Mouse (Mus musculus) intestine, embryonic 16.5 days (tissue): Measurements from ENCODE around the gene Srd5a1. TPM values are rescaled to one million over a fixed set of nuclear protein-coding genes. Genes with fewer than 3 reads are reported as not detected.
A peak's percentile ranks its signal among the peaks of the same experiment; 100 is the strongest.
"Not testable (repeated sequence)": the region's sequence is repeated elsewhere in the genome, so short reads cannot be mapped to it uniquely, and the experiment has no call there.

Experiments
- ATAC-seq: fragments of 200-750 bp; cut with Nextera tagmentation; 2 replicates; pipeline ENCODE4 v1.8.0; 2017; ENCODE audit warnings: moderate TSS enrichment, moderate library complexity
- H3K27ac ChIP-seq: fragments of 300-500 bp; sonication (generic); 2 replicates; pipeline ENCODE4 v1.5.1; 2014; ENCODE audit warnings: mild to moderate bottlenecking, low read length
- H3K27me3 ChIP-seq: fragments of 300-500 bp; sonication (generic); replicated peaks from 2 replicates; pipeline ENCODE4 v1.6.1; 2014; ENCODE audit warnings: low read length, control low read depth, mixed read lengths; ENCODE audit not compliant: control insufficient read depth, insufficient read depth
- H3K36me3 ChIP-seq: fragments of 300-500 bp; sonication (generic); 2 replicates; pipeline ENCODE4 v1.6.1; 2014; ENCODE audit warnings: low read length, control low read depth; ENCODE audit not compliant: control insufficient read depth, insufficient read depth
- H3K4me1 ChIP-seq: fragments of 300-500 bp; sonication (generic); 2 replicates; pipeline ENCODE4 v1.6.1; 2014; ENCODE audit warnings: low read length, control low read depth, mixed read lengths; ENCODE audit not compliant: control insufficient read depth, insufficient read depth
- H3K4me2 ChIP-seq: fragments of 300-500 bp; sonication (generic); 2 replicates; pipeline ENCODE4 v1.6.1; 2014; ENCODE audit warnings: low read depth, low read length, control low read depth
- H3K4me3 ChIP-seq: fragments of 300-500 bp; sonication (generic); 2 replicates; pipeline ENCODE4 v1.5.1; 2014; ENCODE audit warnings: mild to moderate bottlenecking, low read length
- H3K9ac ChIP-seq: fragments of 300-500 bp; sonication (generic); 2 replicates; pipeline ENCODE4 v1.6.1; 2014; ENCODE audit warnings: low read depth, low read length
- H3K9me3 ChIP-seq: fragments of 300-500 bp; sonication (generic); 2 replicates; pipeline ENCODE4 v1.6.1; 2016; ENCODE audit warnings: low read length, control low read depth; ENCODE audit not compliant: control insufficient read depth
- WGBS: fragments of 180-500 bp; shearing (Covaris S2); extraction: QIAGEN DNeasy Blood & Tissue Kit; methylation state at CpG from one replicate; pipeline ENCODE4 v1.1.7; 2014; 5-methylcytosine and 5-hydroxymethylcytosine counted together
- polyA plus RNA-seq: library from polyadenylated mRNA; unstranded; fragments of >200 nt; fragmentation: Nextera tagmentation; extraction: Ambion mirVana; gene quantifications from 2 replicates; pipeline ENCODE4 v1.2.1, GENCODE M21; 2015

Srd5a1 gene
- polyA plus RNA-seq, 1 experiment from 2014 or later: 18.1 TPM

GRCm38 (mm10) chr13:69587849-69588248 is 23.4 kb downstream of the Srd5a1 start:
- ATAC-seq: no peak
- Histone ChIP-seq H3K4me3 (no peak overlapping the region), H3K27ac (no peak overlapping the region), H3K4me2 (no peak overlapping the region), H3K27me3 (no peaks in the 10 kb centered on the region), H3K9me3 (no peaks in the 10 kb centered on the region), H3K4me1 (peaks cover 4% of the 10 kb centered on the region; the same call in 1 of the 2 replicates), H3K9ac (no peak overlapping the region), H3K36me3 (no peaks in the 10 kb centered on the region)
- WGBS: 41% methylated on average over 3 of the region's 3 CpGs

DNA sequence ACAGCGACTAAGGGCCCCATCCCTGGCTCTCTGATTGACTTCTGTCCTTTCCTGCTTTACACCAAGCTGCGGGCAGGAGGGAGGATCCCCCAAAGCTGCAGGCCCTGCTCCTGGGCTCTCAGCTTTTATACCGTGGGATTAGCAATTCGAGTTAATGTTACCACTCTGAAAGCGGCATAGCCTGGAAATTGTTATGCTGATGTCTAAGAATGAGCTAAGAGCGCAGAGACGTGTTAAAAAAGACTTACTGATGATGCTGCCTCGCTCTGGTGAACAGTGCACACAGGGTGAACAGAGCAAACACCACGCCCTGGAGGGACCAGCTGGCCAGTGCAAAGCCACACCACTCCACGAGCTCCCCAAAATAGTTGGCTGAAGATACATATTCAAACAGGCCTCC is 24.9 kb downstream of the Srd5a1 start:
- Histone ChIP-seq H3K4me3 (no peak overlapping the region), H3K4me2 (no peak overlapping the region), H3K9me3 (no peaks in the 10 kb centered on the region), H3K27ac (no peak overlapping the region), H3K36me3 (no peaks in the 10 kb centered on the region), H3K9ac (no peak overlapping the region), H3K27me3 (no peaks in the 10 kb centered on the region), H3K4me1 (peaks cover 4% of the 10 kb centered on the region; the same call in 1 of the 2 replicates)
- ATAC-seq: no peak
- WGBS: 74% methylated on average over 10 of the region's 10 CpGs

DNA sequence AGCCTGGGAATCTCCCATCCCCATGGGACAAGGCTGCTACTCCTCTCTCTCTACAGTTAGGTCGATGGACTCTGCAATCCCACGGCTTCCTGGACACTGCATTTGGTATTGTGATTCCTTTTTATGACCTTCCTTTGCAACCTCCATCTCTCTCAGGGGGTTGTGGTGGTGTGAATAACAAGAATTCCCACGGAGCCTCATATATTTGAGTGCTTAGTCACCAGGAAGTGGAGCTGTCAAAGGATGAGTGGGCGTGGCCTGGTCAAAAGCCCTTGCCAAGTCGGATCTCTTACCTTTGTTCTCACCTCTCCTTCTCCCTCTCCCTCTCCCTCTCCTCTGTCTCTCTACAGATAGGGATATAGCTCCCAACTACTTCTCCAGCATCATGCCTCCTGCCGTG is 25.4 kb downstream of the Srd5a1 start:
- Histone ChIP-seq H3K4me3 (no peak overlapping the region), H3K4me1 (peaks cover 4% of the 10 kb centered on the region; the same call in 1 of the 2 replicates), H3K9me3 (no peaks in the 10 kb centered on the region), H3K27ac (no peak overlapping the region), H3K36me3 (no peaks in the 10 kb centered on the region), H3K9ac (no peak overlapping the region), H3K27me3 (no peaks in the 10 kb centered on the region), H3K4me2 (no peak overlapping the region)
- WGBS: 55% methylated on average over 6 of the region's 6 CpGs
- peak; percentile 51 for ATAC-seq

DNA sequence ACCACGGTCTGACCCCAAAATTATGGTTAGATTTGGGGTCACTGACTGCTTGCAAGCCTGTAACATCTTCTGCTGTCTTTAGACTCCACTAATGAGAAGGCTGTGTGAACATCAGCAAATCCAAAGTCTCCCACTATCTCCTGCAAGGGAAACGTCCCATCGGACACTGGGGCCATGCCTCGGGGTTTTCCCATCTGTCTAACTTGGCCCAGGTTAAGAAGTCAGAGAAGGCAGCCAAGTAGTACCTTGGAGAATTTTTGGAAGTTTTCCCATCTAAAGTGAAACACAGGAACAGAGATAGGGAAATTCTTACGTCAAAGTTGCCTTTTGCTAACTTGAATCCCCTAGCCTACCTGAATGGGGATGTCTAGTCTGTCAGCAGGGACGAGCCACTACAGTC is 27.7 kb downstream of the Srd5a1 start:
- peaks cover 4% of the 10 kb centered on the region; the same call in 1 of the 2 replicates for H3K4me1 ChIP-seq
- WGBS: 89% methylated on average over 6 of the region's 6 CpGs

DNA sequence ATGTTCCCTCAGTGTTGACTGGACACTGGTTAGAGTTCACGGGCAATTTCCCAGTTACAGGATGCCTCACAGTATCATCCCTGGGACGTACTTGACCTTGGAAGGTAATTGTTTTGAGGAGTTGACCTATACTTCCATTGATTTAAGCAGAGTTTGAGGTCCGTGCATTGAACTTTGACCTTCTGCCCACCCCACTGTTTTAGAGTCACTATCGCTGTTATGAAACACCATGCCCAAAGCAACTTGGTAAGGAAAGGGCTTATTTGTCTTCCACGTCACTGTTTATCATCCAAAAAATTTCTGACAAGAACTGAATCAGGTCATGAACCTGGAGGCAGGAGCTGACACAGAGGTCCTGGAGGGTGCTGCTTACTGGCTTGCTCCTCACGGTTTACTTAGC is 28.8 kb downstream of the Srd5a1 start:
- no peak overlapping the region for H3K4me3 ChIP-seq
- H3K9ac ChIP-seq: no peak overlapping the region
- H3K4me1 ChIP-seq: peaks cover 4% of the 10 kb centered on the region; the same call in 1 of the 2 replicates
- 84% methylated on average over 6 of the region's 6 CpGs for WGBS
- no peak overlapping the region for H3K27ac ChIP-seq
- H3K4me2 ChIP-seq: no peak overlapping the region
- H3K9me3 ChIP-seq: no peaks in the 10 kb centered on the region
- no peak for ATAC-seq
- no peaks in the 10 kb centered on the region for H3K36me3 ChIP-seq
- no peaks in the 10 kb centered on the region for H3K27me3 ChIP-seq

More for the DNA sequence above, 27.7 kb downstream of the Srd5a1 start:
- no peaks in the 10 kb centered on the region for H3K9me3 ChIP-seq
- H3K4me3 ChIP-seq: no peak overlapping the region
- no peak overlapping the region for H3K27ac ChIP-seq
- no peaks in the 10 kb centered on the region for H3K36me3 ChIP-seq
- no peak for ATAC-seq
- H3K4me2 ChIP-seq: no peak overlapping the region
- no peak overlapping the region for H3K9ac ChIP-seq
- H3K27me3 ChIP-seq: no peaks in the 10 kb centered on the region

GRCm38 (mm10) chr13:69577181-69577834 is 33.9 kb downstream of the Srd5a1 start:
- WGBS: 94% methylated on average over 16 of the region's 16 CpGs
- H3K27me3 ChIP-seq: no peaks in the 10 kb centered on the region
- no peaks in the 10 kb centered on the region for H3K9me3 ChIP-seq
- H3K27ac ChIP-seq: no peak overlapping the region
- no peak overlapping the region for H3K4me2 ChIP-seq
- ATAC-seq: no peak
- H3K4me1 ChIP-seq: peaks cover 6% of the 10 kb centered on the region
- H3K4me3 ChIP-seq: no peak overlapping the region
- H3K36me3 ChIP-seq: no peaks in the 10 kb centered on the region
- no peak overlapping the region for H3K9ac ChIP-seq

DNA sequence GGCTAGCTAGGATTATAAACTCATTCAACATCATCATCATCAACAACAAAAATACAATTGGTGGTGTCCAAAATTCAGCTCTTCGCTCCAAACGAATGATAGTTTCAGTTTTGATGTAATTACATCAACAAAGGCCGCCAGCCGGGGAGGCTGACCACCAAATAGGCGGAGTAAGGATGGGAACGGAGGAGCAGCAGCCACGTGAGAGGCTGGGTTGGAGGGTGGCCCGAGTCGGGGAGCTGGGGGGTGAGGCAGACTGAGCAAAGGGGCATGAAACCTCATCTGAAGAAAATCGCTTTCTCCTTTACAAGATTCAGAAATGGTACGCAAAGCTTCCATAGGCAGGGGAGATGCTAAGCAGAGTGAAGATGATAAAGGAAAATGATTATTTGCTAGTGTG is 34.6 kb downstream of the Srd5a1 start:
- Histone ChIP-seq H3K9me3 (no peaks in the 10 kb centered on the region), H3K9ac (no peak overlapping the region), H3K36me3 (no peaks in the 10 kb centered on the region), H3K27ac (no peak overlapping the region), H3K4me2 (no peak overlapping the region), H3K4me1 (peaks cover 6% of the 10 kb centered on the region), H3K4me3 (no peak overlapping the region), H3K27me3 (no peaks in the 10 kb centered on the region)
- 56% methylated on average over 11 of the region's 11 CpGs for WGBS
- no peak for ATAC-seq

DNA sequence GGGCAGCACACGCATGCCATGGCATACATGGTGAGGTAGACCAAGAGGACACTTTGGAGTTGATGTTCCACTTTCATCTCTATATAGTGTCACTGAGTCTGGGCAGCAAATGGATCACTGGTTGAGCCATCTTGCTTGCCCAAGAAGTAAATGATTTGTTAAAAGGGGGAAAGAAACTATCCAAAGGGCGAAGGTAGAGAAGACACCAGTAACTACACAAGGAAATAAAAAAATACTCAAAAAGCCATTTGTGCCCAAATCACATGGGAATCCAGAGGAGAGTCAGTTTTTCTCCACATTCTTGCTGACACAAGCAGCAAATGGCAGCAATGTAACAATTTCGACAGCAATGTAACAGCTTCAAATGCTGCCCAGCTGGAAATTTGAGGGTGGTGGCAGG is 38.6 kb downstream of the Srd5a1 start:
- Histone ChIP-seq H3K36me3 (no peaks in the 10 kb centered on the region), H3K9me3 (no peaks in the 10 kb centered on the region), H3K4me1 (peaks cover 6% of the 10 kb centered on the region), H3K4me3 (no peak overlapping the region), H3K9ac (no peak overlapping the region), H3K4me2 (no peak overlapping the region), H3K27me3 (no peaks in the 10 kb centered on the region; the same call in 1 of the 2 replicates), H3K27ac (no peak overlapping the region)
- 87% methylated on average over 3 of the region's 3 CpGs for WGBS
- no peak for ATAC-seq

DNA sequence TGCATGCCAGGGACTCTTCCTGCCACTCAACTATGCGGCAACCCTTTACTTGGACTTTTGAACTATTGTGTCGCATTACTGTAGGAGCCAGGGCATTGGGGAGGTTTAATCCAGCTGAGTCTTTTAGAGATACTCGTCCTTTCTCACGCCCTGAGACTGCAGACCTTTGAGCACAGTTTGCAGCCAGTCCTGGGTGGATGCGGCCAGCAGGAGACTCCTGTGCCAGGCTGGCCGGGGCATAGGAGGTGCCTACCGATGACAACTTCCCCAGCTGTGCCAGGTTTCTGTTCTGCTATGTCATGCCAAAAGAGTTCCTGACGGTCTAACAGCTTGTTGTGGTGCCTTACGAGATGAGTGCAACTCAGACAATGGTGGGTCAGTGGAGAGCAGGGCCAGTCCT is 42.0 kb downstream of the Srd5a1 start:
- Histone ChIP-seq H3K27me3 (no peaks in the 10 kb centered on the region; the same call in 1 of the 2 replicates), H3K9me3 (no peaks in the 10 kb centered on the region), H3K4me3 (no peak overlapping the region), H3K4me2 (no peak overlapping the region), H3K36me3 (no peaks in the 10 kb centered on the region), H3K9ac (no peak overlapping the region), H3K4me1 (peaks cover 2% of the 10 kb centered on the region; the same call in 1 of the 2 replicates), H3K27ac (no peak overlapping the region)
- WGBS: 79% methylated on average over 9 of the region's 9 CpGs
- peak; percentile 29; the same call in 1 of the 2 replicates for ATAC-seq

DNA sequence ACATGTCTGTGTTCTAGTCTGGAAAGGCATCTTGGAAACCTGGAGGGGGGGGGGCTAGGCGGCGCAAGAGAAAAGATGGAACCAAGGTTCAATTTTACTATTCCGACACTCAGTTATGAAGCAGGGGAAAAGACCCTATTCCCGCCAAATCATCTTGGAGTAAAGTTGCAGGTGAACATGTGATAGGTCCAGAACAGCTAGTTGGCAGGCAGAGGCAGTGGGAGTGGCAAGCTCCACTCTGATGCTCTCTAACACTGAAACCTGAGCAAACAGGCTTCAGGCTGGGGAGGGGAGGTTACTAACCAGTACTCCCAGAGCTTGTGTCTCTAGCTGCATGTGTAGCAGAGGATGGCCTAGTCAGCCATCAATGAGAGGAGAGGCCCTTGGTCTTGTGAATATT is 45.8 kb downstream of the Srd5a1 start:
- not testable (repeated sequence) for H3K36me3 ChIP-seq, H3K9ac ChIP-seq, H3K4me2 ChIP-seq, H3K27me3 ChIP-seq, H3K4me3 ChIP-seq, H3K27ac ChIP-seq, H3K9me3 ChIP-seq, ATAC-seq
- peaks cover 10% of the 10 kb centered on the region for H3K4me1 ChIP-seq
- WGBS: 93% methylated on average over 4 of the region's 4 CpGs
